Mouse (Mus musculus) CH12.LX (cell line): ENCODE measurements at regions not wholly inside any gene's neighbourhood (a gene's known extent, or its start where the extent isn't known, plus 50 kb on each side); places are given as distances from the start of the nearest gene placed in this dataset.

Experiments used
- DNase-seq: peaks from one replicate; pipeline ENCODE4 v3.0.0-alpha.2; 2013; ENCODE audit errors: extremely low read depth
- H3K27ac ChIP-seq: 2 replicates; pipeline ENCODE4 v1.5.1; 2012; ENCODE audit warnings: low read depth, mild to moderate bottlenecking, control low read depth, moderate library complexity; ENCODE audit not compliant: insufficient read depth
- H3K27me3 ChIP-seq: replicated peaks from 2 replicates; pipeline ENCODE3; 2012; ENCODE audit warnings: inconsistent platforms
- H3K36me3 ChIP-seq, 2 experiments: replicated peaks in 1 of 2; 2 replicates each; pipeline versions ENCODE3 to v1.6.1; 2012; ENCODE audit warnings: inconsistent platforms in 1 of 2, low read length in 1 of 2, mild to moderate bottlenecking in 1 of 2, mixed read lengths in 1 of 2, moderate library complexity in 1 of 2; ENCODE audit not compliant: control insufficient read depth in 1 of 2, insufficient read depth in 1 of 2
- H3K4me1 ChIP-seq, 2 experiments: 2 replicates each; pipeline ENCODE4 v1.6.1; 2012; ENCODE audit warnings: inconsistent platforms in 1 of 2, moderate library complexity in 1 of 2; ENCODE audit not compliant: insufficient read depth in 2 of 2, control insufficient read depth in 1 of 2
- H3K4me2 ChIP-seq: 2 replicates; pipeline ENCODE4 v1.6.1; 2012; ENCODE audit warnings: low read depth, mild to moderate bottlenecking, control low read depth; ENCODE audit not compliant: poor library complexity, insufficient read depth, severe bottlenecking
- H3K4me3 ChIP-seq, 3 experiments: fragments of 150-350 bp in 1 of 3; sonication (generic) in 1 of 3; replicated peaks in 1 of 3; 2 replicates each; pipeline versions ENCODE3 to v1.5.1; 2011 to 2012; ENCODE audit warnings: low read depth in 2 of 3, low read length in 2 of 3, mild to moderate bottlenecking in 2 of 3, moderate library complexity in 2 of 3, control low read depth in 1 of 3, improper control_type of control experiment in 1 of 3, inconsistent platforms in 1 of 3, mixed read lengths in 1 of 3; ENCODE audit not compliant: poor library complexity in 1 of 3
- H3K79me2 ChIP-seq: replicated peaks from 2 replicates; pipeline ENCODE4 v1.6.1; 2012; ENCODE audit warnings: mild to moderate bottlenecking, moderate library complexity; ENCODE audit not compliant: control insufficient read depth, poor library complexity, insufficient read depth, severe bottlenecking; ENCODE audit errors: extremely low read depth
- H3K9ac ChIP-seq: 2 replicates; pipeline ENCODE4 v1.6.1; 2012; ENCODE audit warnings: low read depth, mild to moderate bottlenecking, control low read depth, moderate library complexity; ENCODE audit not compliant: insufficient read depth
- H3K9me3 ChIP-seq: replicated peaks from 2 replicates; pipeline ENCODE3; 2012; ENCODE audit warnings: low read length, inconsistent platforms, mixed read lengths
- BHLHE40 ChIP-seq: IDR thresholded peaks from 2 replicates; pipeline ENCODE4 v1.6.1; 2011; ENCODE audit warnings: mild to moderate bottlenecking, low read depth, low read length, improper control_type of control experiment
- CHD1 ChIP-seq: IDR thresholded peaks from 2 replicates; pipeline ENCODE4 v1.6.1; 2012; ENCODE audit warnings: low read depth, low read length, improper control_type of control experiment, inconsistent platforms
- CHD2 ChIP-seq: IDR thresholded peaks from 2 replicates; pipeline ENCODE4 v1.6.1; 2011; ENCODE audit warnings: low read length, improper control_type of control experiment
- CTCF ChIP-seq, 2 experiments: IDR thresholded peaks in 1 of 2; conservative IDR thresholded peaks in 1 of 2; 2 replicates each; pipeline ENCODE4 v1.5.1; 2011 to 2012; ENCODE audit warnings: low read depth in 2 of 2, low read length in 2 of 2, improper control_type of control experiment in 1 of 2, inconsistent platforms in 1 of 2, mild to moderate bottlenecking in 1 of 2, moderate library complexity in 1 of 2
- ELF1 ChIP-seq: IDR thresholded peaks from 2 replicates; pipeline ENCODE4 v1.6.1; 2014; ENCODE audit warnings: low read depth, mild to moderate bottlenecking, inconsistent platforms, low read length, improper control_type of control experiment
- EP300 ChIP-seq: IDR thresholded peaks from 2 replicates; pipeline ENCODE4 v1.6.1; 2011; ENCODE audit warnings: low read length, improper control_type of control experiment
- ETS1 ChIP-seq: conservative IDR thresholded peaks from 2 replicates; pipeline ENCODE4 v1.6.1; 2012; ENCODE audit warnings: low read depth, mild to moderate bottlenecking, inconsistent platforms, low read length, improper control_type of control experiment, moderate library complexity
- GABPA ChIP-seq: IDR thresholded peaks from 2 replicates; pipeline ENCODE4 v1.6.1; 2012; ENCODE audit warnings: low read depth, low read length, improper control_type of control experiment, inconsistent platforms; ENCODE audit not compliant: insufficient replicate concordance
- IRF4 ChIP-seq: IDR thresholded peaks from 2 replicates; pipeline ENCODE4 v1.6.1; 2014; ENCODE audit warnings: low read depth, mild to moderate bottlenecking, inconsistent platforms, low read length, improper control_type of control experiment
- JUND ChIP-seq: conservative IDR thresholded peaks from 2 replicates; pipeline ENCODE4 v1.6.1; 2011; ENCODE audit warnings: low read depth, low read length, improper control_type of control experiment
- MAFK ChIP-seq: IDR thresholded peaks from 2 replicates; pipeline ENCODE4 v1.6.1; 2011; ENCODE audit warnings: low read length, improper control_type of control experiment; ENCODE audit not compliant: insufficient replicate concordance
- MAZ ChIP-seq: IDR thresholded peaks from 2 replicates; pipeline ENCODE4 v1.6.1; 2012; ENCODE audit warnings: low read depth, mild to moderate bottlenecking, inconsistent platforms, low read length, improper control_type of control experiment, moderate library complexity
- MEF2A ChIP-seq: IDR thresholded peaks from 2 replicates; pipeline ENCODE4 v1.6.1; 2014; ENCODE audit warnings: low read depth, mild to moderate bottlenecking, inconsistent platforms, low read length, improper control_type of control experiment, borderline replicate concordance
- MXI1 ChIP-seq: IDR thresholded peaks from 2 replicates; pipeline ENCODE4 v1.6.1; 2011; ENCODE audit warnings: mild to moderate bottlenecking, low read depth, low read length, improper control_type of control experiment
- NELFE ChIP-seq: IDR thresholded peaks from 2 replicates; pipeline ENCODE4 v1.6.1; 2011; ENCODE audit warnings: low read depth, low read length, improper control_type of control experiment
- POLR2AphosphoS2 ChIP-seq: IDR thresholded peaks from 2 replicates; pipeline ENCODE4 v1.6.1; 2011; ENCODE audit warnings: low read depth, low read length, improper control_type of control experiment
- RAD21 ChIP-seq: IDR thresholded peaks from 2 replicates; pipeline ENCODE4 v1.6.1; 2011; ENCODE audit warnings: low read depth, mild to moderate bottlenecking, low read length, improper control_type of control experiment, moderate library complexity
- RCOR1 ChIP-seq: conservative IDR thresholded peaks from 2 replicates; pipeline ENCODE4 v1.6.1; 2012; ENCODE audit warnings: low read depth, mild to moderate bottlenecking, inconsistent platforms, low read length, improper control_type of control experiment
- SMC3 ChIP-seq: IDR thresholded peaks from 2 replicates; pipeline ENCODE4 v1.6.1; 2011; ENCODE audit warnings: low read depth, low read length, improper control_type of control experiment
- USF2 ChIP-seq: conservative IDR thresholded peaks from 2 replicates; pipeline ENCODE4 v1.6.1; 2011; ENCODE audit warnings: low read depth, low read length, improper control_type of control experiment
- ZNF384 ChIP-seq: IDR thresholded peaks from 2 replicates; pipeline ENCODE4 v1.6.1; 2012; ENCODE audit warnings: low read depth, low read length, improper control_type of control experiment, inconsistent platforms
- dilution Hi-C: fragments of 300-500 bp; cut with MboI; formaldehyde crosslinking; loops from 2 replicates; pipeline ENCODE4 v1.14.3; 2020; ENCODE audit warnings: low sequenced_read_pairs; ENCODE audit not compliant: extremely low pct_unique_long_range_greater_than_20kb, extremely low pct_ligation_motif_present
- in situ Hi-C: fragments of 300-500 bp; cut with MboI; formaldehyde crosslinking; loops from 3 replicates; pipeline ENCODE4 v1.14.3; 2019; ENCODE audit warnings: low sequenced_read_pairs, low pct_ligation_motif_present, low pct_unique_long_range_greater_than_20kb, mixed read lengths

DNA sequence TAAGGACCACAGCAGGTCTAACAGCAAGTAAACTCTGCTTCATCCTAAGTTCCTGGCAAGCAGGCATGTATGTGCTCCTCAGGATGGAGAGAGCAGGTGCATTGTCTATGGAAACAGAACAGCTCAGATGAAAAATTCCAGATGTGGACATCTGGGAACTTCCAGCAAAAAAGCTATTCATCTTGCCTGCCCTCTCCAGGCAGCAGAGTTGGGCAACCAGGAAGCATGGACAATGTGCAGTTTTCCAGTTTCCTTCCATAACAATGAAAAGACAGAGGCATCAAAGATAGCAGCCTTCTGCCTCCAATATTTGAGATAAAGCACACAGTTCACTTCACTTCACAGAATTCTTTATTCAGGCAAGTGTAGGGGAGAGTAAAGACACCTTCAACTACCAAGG, 236.7 kb downstream of the Fam49a start:
- Histone ChIP-seq H3K79me2 (no peaks in the 10 kb centered on the region), H3K27me3 (no peaks in the 10 kb centered on the region), H3K4me2 (no peak overlapping the region), H3K9ac (no peak overlapping the region), H3K9me3 (no peaks in the 10 kb centered on the region)
- in situ Hi-C loops: no loop called here
- TF ChIP-seq ZNF384 (no peak), CTCF (conservative IDR thresholded peaks at IDR 0.05 in 1 of 2, IDR thresholded peaks at IDR 0.05 in 1 of 2; ENCODE audit: low read depth in 2 of 2, low read length in 2 of 2) (no peak), RAD21 (no peak), USF2 (no peak), CHD1 (no peak), POLR2AphosphoS2 (no peak), MXI1 (no peak), NELFE (no peak), SMC3 (no peak), MEF2A (no peak), EP300 (no peak)
- TF ChIP-seq, all 38 proteins: peak for 0
- no peak for DNase-seq
- H3K4me3 ChIP-seq: no peak overlapping the region
- H3K27ac ChIP-seq: no peak overlapping the region
- H3K36me3 ChIP-seq: no peaks in the 10 kb centered on the region
- dilution Hi-C loops: no loop called here
- no peaks in the 10 kb centered on the region for H3K4me1 ChIP-seq

- in situ Hi-C loops (no loop called here), dilution Hi-C loops (no loop called here)
- H3K9me3 ChIP-seq: no peaks in the 10 kb centered on the region
- no peak for DNase-seq
- H3K4me2 ChIP-seq: no peak overlapping the region
- H3K27ac ChIP-seq: no peak overlapping the region
- H3K79me2 ChIP-seq: no peaks in the 10 kb centered on the region
- TF ChIP-seq MAFK: no peak
- no peak for TF ChIP-seq NELFE
- TF ChIP-seq CTCF (conservative IDR thresholded peaks at IDR 0.05 in 1 of 2, IDR thresholded peaks at IDR 0.05 in 1 of 2; ENCODE audit: low read depth in 2 of 2, low read length in 2 of 2): no peak
- TF ChIP-seq JUND: no peak
- no peak for TF ChIP-seq POLR2AphosphoS2
- TF ChIP-seq MAZ: no peak
- TF ChIP-seq BHLHE40: no peak
- no peak for TF ChIP-seq CHD2
- TF ChIP-seq ETS1: no peak
- no peak for TF ChIP-seq IRF4
- TF ChIP-seq GABPA: no peak
- no peak for TF ChIP-seq ELF1
- TF ChIP-seq EP300: no peak
- TF ChIP-seq MXI1: no peak
- TF ChIP-seq RCOR1: no peak
- H3K4me1 ChIP-seq: no peaks in the 10 kb centered on the region
- no peaks in the 10 kb centered on the region for H3K36me3 ChIP-seq
- H3K9ac ChIP-seq: no peak overlapping the region
- H3K4me3 ChIP-seq: no peak overlapping the region
- H3K27me3 ChIP-seq: no peaks in the 10 kb centered on the region
Observed at GRCm38 (mm10) chr12:12497277-12497841, 235.4 kb downstream of the Fam49a start.
